Mouse (Mus musculus) layer of hippocampus, adult 2 months (tissue): ENCODE results near the gene Cemip. TPM values are rescaled to one million over a fixed set of nuclear protein-coding genes. Genes with fewer than 3 reads are reported as not detected.
A peak's percentile ranks its signal among the peaks of the same experiment; 100 is the strongest.

Source experiments
- DNase-seq, 2 experiments: peaks; one replicate each; pipeline ENCODE4 v3.0.0; 2022; ENCODE audit warnings: low spot score in 2 of 2
- H3K27ac ChIP-seq: fragments of 200-600 bp; 2 replicates; pipeline ENCODE4 v1.8.1; 2022
- H3K4me3 ChIP-seq: fragments of 200-600 bp; 2 replicates; pipeline ENCODE4 v1.8.1; 2022; ENCODE audit warnings: mild to moderate bottlenecking
- CTCF ChIP-seq: fragments of 200-600 bp; conservative IDR thresholded peaks from 2 replicates; pipeline ENCODE4 v1.8.1; 2022; ENCODE audit warnings: antibody characterized with exemption, mild to moderate bottlenecking, moderate library complexity
- total RNA-seq, 2 experiments: library from RNA; stranded (reverse); gene quantifications; 2 replicates each; pipeline ENCODE4 v1.2.3; 2021

The Cemip gene
- total RNA-seq, 2 experiments from 2014 or later = 21.1 to 26.1 TPM

DNA sequence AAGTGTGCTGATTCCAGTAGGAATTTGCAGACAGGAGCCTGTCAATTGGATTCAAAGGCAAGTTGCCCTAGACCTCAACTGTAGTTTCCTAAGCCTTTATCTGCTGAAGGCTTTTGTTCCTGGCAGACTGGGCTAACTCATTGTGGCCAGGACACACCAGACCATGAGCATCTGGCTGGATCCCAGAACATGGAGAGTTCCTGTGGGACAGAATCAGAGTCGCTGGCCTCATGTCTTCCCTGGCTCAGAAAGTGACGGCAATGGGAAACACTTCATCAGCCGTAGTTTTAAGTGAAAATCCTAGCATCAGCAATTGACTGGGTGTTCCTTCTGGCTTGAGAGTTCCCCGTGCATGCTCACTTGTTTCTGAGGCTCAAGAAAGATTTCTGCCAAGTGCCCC is 72.6 kb downstream of the Cemip start:
- no peak for DNase-seq
- Histone ChIP-seq H3K4me3 (no peak overlapping the region), H3K27ac (no peak overlapping the region)
- no peak for TF ChIP-seq CTCF

DNA sequence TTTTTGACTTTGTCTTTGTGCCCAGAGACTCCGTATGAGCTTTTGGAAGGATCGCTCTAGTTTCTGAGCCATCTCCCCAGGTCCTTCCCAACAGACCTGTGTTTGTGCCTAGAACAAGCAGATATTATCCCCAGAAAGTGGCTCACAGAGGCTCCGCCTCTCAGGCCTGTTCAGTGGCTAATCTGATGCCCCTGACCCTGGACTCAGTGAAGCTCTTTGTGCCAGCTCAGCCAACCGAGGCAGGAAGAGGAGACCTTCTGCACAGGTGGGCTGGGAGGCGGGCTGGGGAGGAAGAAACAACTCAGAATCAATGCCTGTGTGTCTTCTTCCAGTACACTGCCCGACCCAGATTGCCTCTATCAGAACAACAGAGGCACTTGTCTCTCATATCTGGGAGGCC is 81.9 kb downstream of the Cemip start:
- no peak for DNase-seq
- H3K4me3 ChIP-seq = no peak overlapping the region
- no peak for TF ChIP-seq CTCF

DNA sequence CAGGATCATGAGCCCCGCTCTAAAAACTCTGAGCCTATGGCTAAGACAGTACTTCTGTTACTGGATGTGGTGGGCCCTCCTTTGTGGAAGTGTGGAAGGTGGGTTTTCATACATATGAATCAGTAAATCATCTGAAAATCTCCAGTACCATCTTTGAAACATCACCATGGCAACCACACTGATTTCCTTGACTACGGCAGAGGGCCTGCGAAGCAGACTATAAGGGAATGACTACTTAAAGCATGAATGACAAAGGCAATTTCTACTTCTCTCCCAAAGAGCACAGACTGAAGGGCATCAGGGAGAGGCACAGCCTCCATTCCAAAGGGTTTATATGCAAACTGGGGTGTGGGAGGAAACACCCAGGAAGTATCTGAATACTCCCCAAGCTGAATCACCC is 84.8 kb downstream of the Cemip start:
- Histone ChIP-seq H3K27ac (peak overlapping the region; percentile 19), H3K4me3 (no peak overlapping the region)
- peak in 1 of 2 experiments; percentile 55 for DNase-seq
- TF ChIP-seq CTCF = no peak

More for the DNA sequence above, 81.9 kb downstream of the Cemip start:
- H3K27ac ChIP-seq = no peak overlapping the region

DNA sequence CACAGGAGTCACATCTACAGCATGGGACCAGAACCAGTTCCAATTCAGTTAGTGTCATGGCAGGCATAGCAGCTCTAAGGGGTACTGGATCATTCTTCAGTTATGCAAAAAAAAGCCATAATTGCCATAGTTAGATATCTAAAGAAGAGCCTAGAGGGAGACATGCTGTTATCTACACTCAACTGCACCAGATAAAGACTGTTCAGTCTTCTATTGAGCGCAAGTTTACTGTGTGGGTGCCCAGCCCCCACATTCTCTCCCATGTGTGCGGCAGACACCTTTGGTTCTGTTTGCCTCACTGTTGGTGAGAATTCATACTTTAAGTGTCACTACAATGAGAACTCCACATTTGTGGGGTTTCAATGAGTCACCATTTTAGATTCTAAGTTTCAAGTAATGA is 85.6 kb downstream of the Cemip start:
- H3K4me3 ChIP-seq = no peak overlapping the region
- DNase-seq = no peak
- no peak for TF ChIP-seq CTCF
- H3K27ac ChIP-seq = no peak overlapping the region

DNA sequence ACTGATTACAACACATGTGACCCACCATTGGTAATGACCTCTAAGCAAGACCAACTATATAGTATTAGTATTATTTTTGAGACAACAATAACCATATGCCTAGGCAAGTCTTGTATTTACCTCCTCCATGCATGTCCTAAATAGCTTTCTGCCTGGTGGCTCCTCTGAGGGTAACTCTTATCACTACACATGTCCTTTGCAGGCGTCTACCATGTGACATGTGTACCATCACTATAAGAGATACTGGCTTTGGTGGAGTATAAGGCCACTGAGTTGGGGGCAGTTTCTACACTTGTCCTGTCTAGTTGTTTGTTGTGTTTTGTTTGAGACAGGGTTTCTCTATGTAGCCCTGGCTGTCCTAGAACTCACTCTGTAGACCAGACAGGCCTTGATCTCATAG is 86.7 kb downstream of the Cemip start:
- H3K4me3 ChIP-seq = no peak overlapping the region
- DNase-seq = no peak
- H3K27ac ChIP-seq = no peak overlapping the region
- TF ChIP-seq CTCF = no peak

DNA sequence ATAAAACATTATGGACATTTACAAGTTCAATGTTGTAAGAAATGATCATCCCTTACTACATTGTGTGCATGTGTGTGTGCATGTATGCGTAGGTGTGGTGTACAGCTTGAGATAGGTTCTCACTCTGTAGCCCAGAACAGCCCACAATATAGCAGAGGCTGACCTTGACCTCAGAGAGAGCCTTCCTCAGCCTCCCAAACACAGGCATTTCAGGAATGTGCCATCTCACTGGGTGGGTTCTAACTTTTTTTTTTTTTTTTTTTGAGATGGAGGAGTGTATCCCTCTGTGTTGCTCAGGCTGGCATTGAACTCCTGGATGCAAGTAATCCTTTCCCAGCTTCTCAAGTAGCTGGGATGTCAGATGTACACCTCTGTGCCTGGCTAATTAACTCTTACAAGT is 92.0 kb downstream of the Cemip start:
- Histone ChIP-seq H3K27ac (no peak overlapping the region), H3K4me3 (no peak overlapping the region)
- no peak for TF ChIP-seq CTCF
- DNase-seq = no peak

DNA sequence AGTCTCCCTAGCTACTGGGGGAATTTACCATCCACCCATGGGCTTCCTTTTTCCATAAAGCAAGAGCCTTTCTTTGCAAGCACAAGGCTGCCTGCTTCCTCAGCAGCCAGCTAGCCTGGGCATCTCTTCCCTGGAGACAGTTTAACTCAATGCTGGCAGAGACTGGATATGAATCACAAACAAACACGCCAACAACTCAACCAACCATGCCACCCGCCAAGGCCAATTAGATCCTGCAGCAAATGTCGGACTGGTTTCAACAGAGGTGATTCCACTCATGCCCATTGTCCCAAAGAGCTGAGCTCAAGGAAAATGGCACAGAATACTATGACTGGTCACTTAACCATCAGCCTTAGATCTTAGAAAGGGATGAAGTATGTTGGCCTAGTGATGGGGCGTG is 97.0 kb downstream of the Cemip start:
- Histone ChIP-seq H3K27ac (no peak overlapping the region), H3K4me3 (no peak overlapping the region)
- DNase-seq = no peak
- TF ChIP-seq CTCF = no peak

DNA sequence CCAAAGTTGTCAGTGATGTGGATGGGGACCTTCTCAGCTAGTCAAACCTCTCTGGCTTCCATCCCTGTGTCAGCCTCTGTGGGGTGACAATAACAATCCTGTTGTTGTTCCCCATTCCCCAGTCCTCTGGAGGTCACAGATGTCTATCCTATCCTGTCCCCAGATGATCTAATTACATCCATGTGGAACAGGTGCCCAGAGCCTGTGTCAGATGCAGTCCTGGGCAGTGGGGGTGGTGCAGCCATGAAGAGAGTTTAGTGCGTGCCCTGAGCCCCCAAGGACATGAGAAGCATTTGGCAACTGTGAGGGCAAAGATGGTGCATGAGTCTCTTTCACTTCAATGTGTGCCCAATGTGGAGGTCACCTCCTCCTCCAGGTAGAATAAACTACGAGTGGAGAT is 100.6 kb downstream of the Cemip start:
- Histone ChIP-seq H3K4me3 (no peak overlapping the region), H3K27ac (no peak overlapping the region)
- DNase-seq = no peak
- TF ChIP-seq CTCF = no peak

DNA sequence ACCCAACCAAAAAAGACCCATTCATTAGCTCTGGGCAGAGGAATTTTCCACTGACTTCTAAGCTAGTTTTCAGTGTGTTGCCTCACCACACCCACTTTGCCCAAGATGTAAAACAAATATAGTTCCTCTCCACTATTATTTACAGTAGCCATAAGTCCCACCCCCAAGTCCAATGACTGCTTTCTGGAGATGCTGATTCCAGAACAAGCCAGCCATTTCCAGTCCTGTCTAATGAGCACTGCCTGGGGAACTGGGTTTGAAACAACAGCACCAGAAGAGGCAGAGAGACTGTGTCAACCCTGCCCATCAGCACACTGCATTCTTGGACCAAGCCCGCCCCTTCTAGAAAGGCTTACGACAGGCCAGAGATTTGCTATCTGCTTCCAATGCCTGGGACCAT is 103.7 kb downstream of the Cemip start:
- H3K27ac ChIP-seq = no peak overlapping the region
- TF ChIP-seq CTCF = no peak
- no peak for DNase-seq
- no peak overlapping the region for H3K4me3 ChIP-seq

DNA sequence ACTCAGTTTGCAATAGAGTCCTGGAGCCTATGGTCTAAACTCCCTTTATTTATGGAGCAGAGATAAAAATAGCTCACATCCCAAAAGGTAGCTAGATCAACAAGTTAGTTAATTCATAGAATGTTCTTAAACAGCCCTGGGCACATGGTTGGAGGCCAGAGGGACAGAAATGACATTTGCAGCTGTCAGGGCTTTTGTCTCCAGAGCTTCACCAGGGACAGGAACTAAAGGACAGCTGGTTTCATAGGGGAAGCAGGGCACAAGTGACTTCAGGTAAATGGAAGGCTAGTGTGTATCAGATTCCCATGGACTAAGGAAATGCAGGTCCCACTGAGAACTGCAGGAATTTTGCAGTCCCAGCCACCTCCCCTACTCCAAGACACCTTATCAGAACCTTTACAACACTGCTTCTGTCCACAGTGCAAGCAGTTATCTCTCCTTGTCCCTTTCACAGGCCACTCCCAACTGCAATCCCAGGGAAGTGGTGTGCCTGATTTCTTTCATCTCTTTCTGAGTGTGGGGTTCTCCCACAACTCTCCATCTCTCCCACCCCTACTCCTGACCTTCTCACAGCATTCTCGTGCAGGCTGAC is 107.3 kb downstream of the Cemip start:
- no peak overlapping the region for H3K27ac ChIP-seq
- DNase-seq = no peak
- H3K4me3 ChIP-seq = no peak overlapping the region
- no peak for TF ChIP-seq CTCF

DNA sequence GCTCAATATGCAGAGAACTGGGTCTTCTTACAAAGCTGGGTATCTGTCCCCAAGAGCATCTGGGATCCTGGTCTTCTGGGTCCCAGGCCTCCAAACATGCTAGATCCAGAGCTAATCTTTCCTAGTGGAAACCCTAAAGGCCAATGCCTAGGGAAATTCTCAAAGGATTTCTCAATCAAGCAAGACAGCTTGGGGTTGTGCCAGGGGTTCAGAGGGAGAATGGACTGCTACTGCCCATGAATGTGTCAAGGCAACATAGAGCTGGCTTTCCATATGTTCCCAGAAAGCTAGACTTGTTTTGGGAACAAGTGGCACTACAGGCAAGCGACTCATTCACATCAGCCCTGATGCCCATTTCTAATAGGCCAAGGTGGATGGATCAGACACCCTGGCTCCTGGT is 107.9 kb downstream of the Cemip start:
- DNase-seq = no peak
- no peak overlapping the region for H3K4me3 ChIP-seq
- no peak for TF ChIP-seq CTCF
- no peak overlapping the region for H3K27ac ChIP-seq

DNA sequence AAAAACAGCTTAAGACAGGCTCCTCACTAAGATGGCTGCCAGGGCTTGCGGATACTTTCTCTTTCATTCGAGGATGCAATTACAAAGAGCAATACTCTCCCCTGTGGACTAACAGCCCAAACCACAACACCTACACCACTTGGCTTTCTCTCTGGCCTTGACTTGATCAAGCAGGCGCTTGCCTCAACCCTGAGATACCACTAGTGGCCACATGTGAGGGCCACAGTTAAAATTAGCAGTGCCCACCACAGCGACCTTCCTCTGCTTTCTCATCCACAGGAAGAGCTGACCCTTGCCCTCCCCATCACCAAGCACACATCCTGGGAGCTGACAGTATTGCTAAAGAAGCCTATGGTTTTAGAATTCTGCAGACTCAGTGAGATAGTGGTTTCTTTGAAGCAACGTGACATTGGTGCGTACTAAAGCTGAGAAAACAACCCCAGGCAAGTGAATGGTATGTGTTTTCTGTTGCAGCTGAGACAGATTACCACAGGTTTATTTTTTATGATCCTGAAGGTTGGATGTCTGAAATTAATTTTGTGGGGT is 109.8 kb downstream of the Cemip start:
- TF ChIP-seq CTCF = no peak
- Histone ChIP-seq H3K27ac (no peak overlapping the region), H3K4me3 (no peak overlapping the region)
- no peak for DNase-seq

DNA sequence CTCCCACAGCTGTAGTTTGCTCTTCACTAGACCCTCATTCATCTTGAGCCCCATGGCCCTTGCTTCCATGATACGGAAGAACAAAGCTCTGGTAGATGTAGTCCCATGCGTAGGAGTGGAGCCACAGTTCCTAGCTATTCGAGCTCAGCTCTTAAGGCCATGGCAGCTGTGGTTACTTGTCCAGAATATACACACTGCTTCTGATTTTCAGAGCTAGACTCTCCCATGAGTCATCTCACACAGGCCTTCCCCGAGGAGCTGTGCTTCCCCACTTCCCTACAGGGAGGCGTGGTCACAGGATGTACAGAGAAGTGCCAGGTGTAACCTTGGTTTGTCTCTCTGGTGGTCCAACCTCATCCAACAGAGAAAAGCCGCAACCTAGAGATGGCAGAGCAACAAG is 111.0 kb downstream of the Cemip start:
- no peak for DNase-seq
- Histone ChIP-seq H3K27ac (no peak overlapping the region), H3K4me3 (no peak overlapping the region)
- TF ChIP-seq CTCF = no peak

DNA sequence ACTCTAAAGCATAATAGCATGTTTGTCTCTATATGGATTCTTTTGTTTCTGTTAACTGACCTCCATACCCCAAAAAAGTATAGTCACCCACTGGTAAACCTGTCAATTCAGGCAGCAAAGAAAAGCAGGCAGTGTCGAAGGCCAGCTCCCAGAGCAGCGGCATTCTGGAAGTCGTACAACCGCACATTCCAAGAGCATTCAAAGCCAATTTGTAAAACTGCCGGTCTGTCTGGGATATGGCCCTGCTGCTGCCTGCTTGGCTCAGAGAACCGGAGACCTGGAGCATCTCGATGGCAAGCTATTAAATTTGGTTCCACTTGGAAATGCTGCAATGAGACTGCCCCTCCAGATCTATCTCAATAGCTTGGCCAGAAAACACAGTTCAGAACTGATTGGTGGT is 113.8 kb downstream of the Cemip start:
- no peak overlapping the region for H3K27ac ChIP-seq
- DNase-seq = no peak
- H3K4me3 ChIP-seq = no peak overlapping the region
- no peak for TF ChIP-seq CTCF
